Mouse (Mus musculus) limb, embryonic 13.5 days (tissue): Measurements from ENCODE around the gene Gm12845. TPM values are rescaled to one million over a fixed set of nuclear protein-coding genes. Genes with fewer than 3 reads are reported as not detected.
"Not testable (repeated sequence)": the region's sequence is repeated elsewhere in the genome, so short reads cannot be mapped to it uniquely, and the experiment has no call there.

Experiments used
- ATAC-seq: fragments of 200-750 bp; cut with Nextera tagmentation; 2 replicates; pipeline ENCODE4 v1.8.0; 2017; ENCODE audit warnings: low read depth, moderate number of reproducible peaks, moderate TSS enrichment; ENCODE audit not compliant: low FRiP score
- H3K27ac ChIP-seq: fragments of 300-500 bp; sonication (generic); 2 replicates; pipeline ENCODE4 v1.5.1; 2015; ENCODE audit warnings: inconsistent platforms, mild to moderate bottlenecking, moderate library complexity
- H3K27me3 ChIP-seq: fragments of 300-500 bp; sonication (generic); 2 replicates; pipeline ENCODE4 v1.6.1; 2015; ENCODE audit warnings: mild to moderate bottlenecking, inconsistent platforms
- H3K36me3 ChIP-seq: fragments of 300-500 bp; sonication (generic); 2 replicates; pipeline ENCODE4 v1.6.1; 2015; ENCODE audit warnings: inconsistent platforms, mild to moderate bottlenecking, moderate library complexity
- H3K4me1 ChIP-seq: fragments of 300-500 bp; sonication (generic); 2 replicates; pipeline ENCODE4 v1.6.1; 2015; ENCODE audit warnings: inconsistent platforms
- H3K4me2 ChIP-seq: fragments of 300-500 bp; sonication (generic); replicated peaks from 2 replicates; pipeline ENCODE4 v1.6.1; 2015; ENCODE audit warnings: inconsistent platforms, mild to moderate bottlenecking, moderate library complexity
- H3K4me3 ChIP-seq: fragments of 300-500 bp; sonication (generic); 2 replicates; pipeline ENCODE4 v1.5.1; 2015; ENCODE audit warnings: moderate library complexity, mild to moderate bottlenecking, inconsistent platforms
- H3K9ac ChIP-seq: fragments of 300-500 bp; sonication (generic); 2 replicates; pipeline ENCODE4 v1.6.1; 2015; ENCODE audit warnings: mild to moderate bottlenecking, inconsistent platforms
- H3K9me3 ChIP-seq: fragments of 300-500 bp; sonication (generic); 2 replicates; pipeline ENCODE4 v1.6.1; 2016; ENCODE audit warnings: inconsistent platforms
- WGBS: fragments of 180-500 bp; shearing (Covaris S2); methylation state at CpG from one replicate; pipeline ENCODE4 v1.1.7; 2015; 5-methylcytosine and 5-hydroxymethylcytosine counted together
- polyA plus RNA-seq: library from polyadenylated mRNA; unstranded; fragments of >200 nt; fragmentation: Nextera tagmentation; extraction: Ambion mirVana; gene quantifications from 2 replicates; pipeline ENCODE4 v1.2.1, GENCODE M21; 2015

Gene Gm12845
- polyA plus RNA-seq, 1 experiment from 2014 or later = not detected

DNA sequence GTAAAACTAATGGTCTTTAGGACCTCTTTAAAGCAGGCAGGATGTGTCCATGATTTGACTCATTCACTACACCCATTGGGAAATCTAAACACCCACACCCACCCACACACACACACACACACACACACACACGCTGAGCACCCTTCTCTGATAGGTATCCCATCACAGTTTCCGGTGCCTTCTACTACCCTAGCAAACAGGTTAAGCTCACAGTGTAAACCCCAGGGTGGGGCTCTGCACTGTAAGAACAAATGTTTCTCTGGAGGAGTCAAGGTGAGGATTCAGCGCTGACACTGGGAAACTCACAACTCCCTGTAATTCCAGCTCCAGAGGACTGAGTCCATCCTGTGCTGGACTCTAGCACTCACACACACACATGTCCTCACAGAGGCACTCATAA, 7.7 kb downstream of the Gm12845 start:
- ATAC-seq = no peak
- Histone ChIP-seq H3K27me3 (no peaks in the 10 kb centered on the region), H3K9ac (no peak overlapping the region), H3K27ac (no peak overlapping the region), H3K4me3 (no peak overlapping the region), H3K4me2 (no peak overlapping the region), H3K36me3 (no peaks in the 10 kb centered on the region), H3K4me1 (no peaks in the 10 kb centered on the region), H3K9me3 (no peaks in the 10 kb centered on the region)
- 78% methylated on average over 3 of the region's 3 CpGs for WGBS

DNA sequence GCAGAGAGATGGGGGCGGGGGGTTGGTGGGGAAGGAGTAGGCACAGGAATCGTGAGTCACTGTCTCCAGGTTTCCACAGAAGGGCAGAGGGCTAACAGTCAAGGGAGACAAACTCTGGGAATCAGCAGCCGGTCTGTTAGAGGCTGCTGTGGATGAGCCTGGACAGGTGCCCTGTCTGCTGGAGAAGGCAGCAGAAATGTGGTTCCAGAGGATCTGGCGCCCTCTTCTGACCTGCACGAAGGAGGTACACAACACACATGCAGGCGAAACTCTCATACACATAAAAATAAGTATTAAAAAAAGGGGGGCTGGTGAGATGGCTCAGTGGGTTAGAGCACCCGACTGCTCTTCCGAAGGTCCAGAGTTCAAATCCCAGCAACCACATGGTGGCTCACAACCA, 13.3 kb downstream of the Gm12845 start:
- no peak for ATAC-seq
- Histone ChIP-seq H3K9ac (no peak overlapping the region), H3K27me3 (no peaks in the 10 kb centered on the region), H3K4me3 (no peak overlapping the region), H3K4me2 (no peak overlapping the region), H3K4me1 (0 out of 2 replicates have a peak, but pooled peaks cover 5% of the 10 kb centered on the region), H3K9me3 (no peaks in the 10 kb centered on the region), H3K36me3 (no peaks in the 10 kb centered on the region), H3K27ac (no peak overlapping the region)
- WGBS = 42% methylated on average over 8 of the region's 8 CpGs

GRCm38 (mm10) chr4:117752469-117752868, 28.3 kb downstream of the Gm12845 start:
- H3K27me3 ChIP-seq, H3K9me3 ChIP-seq, H3K27ac ChIP-seq, H3K9ac ChIP-seq, H3K4me2 ChIP-seq, H3K36me3 ChIP-seq, H3K4me1 ChIP-seq, H3K4me3 ChIP-seq, ATAC-seq: not testable (repeated sequence)
- WGBS = 76% methylated on average over 5 of the region's 5 CpGs

DNA sequence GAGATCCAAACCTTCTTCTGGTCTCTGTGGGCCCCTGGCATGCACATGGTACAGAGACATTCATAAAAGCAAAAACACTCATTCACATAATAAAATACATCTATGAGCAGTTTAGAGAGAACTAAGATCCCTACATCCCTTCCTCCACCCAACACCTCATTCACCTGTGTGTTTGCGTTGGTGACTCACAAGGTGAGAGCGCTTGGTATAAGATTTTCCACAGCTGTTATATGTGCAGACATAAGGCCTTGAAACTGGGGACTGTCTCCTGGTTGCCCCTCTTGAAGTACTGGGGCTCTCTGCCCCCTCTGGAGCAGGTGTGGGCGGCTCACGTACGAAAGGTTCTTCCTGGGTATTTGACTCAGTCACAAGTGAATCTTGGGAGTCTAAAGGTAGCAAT, 35.9 kb downstream of the Gm12845 start:
- H3K9ac ChIP-seq = no peak overlapping the region
- ATAC-seq = no peak
- no peaks in the 10 kb centered on the region for H3K4me1 ChIP-seq
- H3K4me3 ChIP-seq = no peak overlapping the region
- no peak overlapping the region for H3K27ac ChIP-seq
- H3K9me3 ChIP-seq = no peaks in the 10 kb centered on the region
- H3K27me3 ChIP-seq = no peaks in the 10 kb centered on the region
- H3K4me2 ChIP-seq = no peak overlapping the region
- 93% methylated on average over 5 of the region's 5 CpGs for whole genome bisulfite sequencing
- no peaks in the 10 kb centered on the region for H3K36me3 ChIP-seq

GRCm38 (mm10) chr4:117765416-117765815, 41.2 kb downstream of the Gm12845 start, which contains the start of gene Klf17:
Gene Klf17, minus strand, starts transcription at chr4:117765648.
- H3K4me2 ChIP-seq = no peak within 1 kb of the TSS
- H3K9me3 ChIP-seq = no peaks in the 10 kb centered on the region
- H3K36me3 ChIP-seq = no peaks in the 10 kb centered on the region
- no peak within 1 kb of the TSS for H3K4me3 ChIP-seq
- ATAC-seq = no peak
- H3K27ac ChIP-seq = no peak within 1 kb of the TSS
- 72% methylated on average over 11 of the region's 12 CpGs for WGBS
- no peaks in the 10 kb centered on the region for H3K27me3 ChIP-seq
- no peak within 1 kb of the TSS for H3K9ac ChIP-seq
- no peaks in the 10 kb centered on the region for H3K4me1 ChIP-seq

- no peak overlapping the region for H3K4me2 ChIP-seq
- no peaks in the 10 kb centered on the region for H3K4me1 ChIP-seq
- 20% methylated on average over 5 of the region's 5 CpGs for WGBS
- H3K9me3 ChIP-seq = no peaks in the 10 kb centered on the region
- no peaks in the 10 kb centered on the region for H3K36me3 ChIP-seq
- H3K4me3 ChIP-seq = no peak overlapping the region
- ATAC-seq = no peak
- H3K9ac ChIP-seq = no peak overlapping the region
- H3K27ac ChIP-seq = no peak overlapping the region
- H3K27me3 ChIP-seq = no peaks in the 10 kb centered on the region
These were observed 46.7 kb downstream of the Gm12845 start for GRCm38 (mm10) chr4:117770935-117771334.

GRCm38 (mm10) chr4:117772960-117773359, 48.7 kb downstream of the Gm12845 start:
- no peaks in the 10 kb centered on the region for H3K27me3 ChIP-seq
- WGBS = 60% methylated on average over 9 of the region's 9 CpGs
- ATAC-seq = no peak
- H3K4me3 ChIP-seq = no peak overlapping the region
- no peaks in the 10 kb centered on the region for H3K36me3 ChIP-seq
- no peak overlapping the region for H3K9ac ChIP-seq
- H3K27ac ChIP-seq = no peak overlapping the region
- H3K4me1 ChIP-seq = no peaks in the 10 kb centered on the region
- no peaks in the 10 kb centered on the region for H3K9me3 ChIP-seq
- no peak overlapping the region for H3K4me2 ChIP-seq

Other genes starting within 250 kb of the Gm12845 start
- 91.2 and 96.1 TPM in 2 replicates for gene Rnf220, start 227.4 kb upstream of the Gm12845 start, polyA plus RNA-seq
- 178 and 181 TPM in 2 replicates for gene Eri3, start 174.0 kb upstream of the Gm12845 start, polyA plus RNA-seq
- gene Dmap1, start 42.1 kb upstream of the Gm12845 start, polyA plus RNA-seq = 78.2 and 80.5 TPM in 2 replicates
- not detected in 2 replicates for gene Klf17, start 41.2 kb downstream of the Gm12845 start, polyA plus RNA-seq
- 15.6 and 17.2 TPM in 2 replicates for gene Slc6a9, start 110.1 kb downstream of the Gm12845 start, polyA plus RNA-seq
- 1.3 and 1.7 TPM in 2 replicates for gene Ccdc24, start 148.1 kb downstream of the Gm12845 start, polyA plus RNA-seq
- gene B4galt2, start 159.1 kb downstream of the Gm12845 start, polyA plus RNA-seq = 32.8 and 35.1 TPM in 2 replicates
- 176 and 184 TPM in 2 replicates for gene Atp6v0b, start 162.9 kb downstream of the Gm12845 start, polyA plus RNA-seq
- 16.8 and 18.4 TPM in 2 replicates for gene Dph2, start 167.6 kb downstream of the Gm12845 start, polyA plus RNA-seq
- gene Ipo13, start 190.6 kb downstream of the Gm12845 start, polyA plus RNA-seq = 41.3 and 43.7 TPM in 2 replicates
- 8.9 and 10.1 TPM in 2 replicates for gene Artn, start 205.4 kb downstream of the Gm12845 start, polyA plus RNA-seq